Mouse (Mus musculus) gastrocnemius, adult 18-20 months (tissue): Measurements from ENCODE around the gene Ldhb. TPM values are rescaled to one million over a fixed set of nuclear protein-coding genes. Genes with fewer than 3 reads are reported as not detected.

ENCODE experiments used
- total RNA-seq, 2 experiments: library from RNA; stranded (reverse); gene quantifications; 2 replicates each; pipeline ENCODE4 v1.2.3; 2021

The Ldhb gene
- total RNA-seq, 2 experiments from 2014 or later = 379 to 613 TPM

Other genes starting within 250 kb of the Ldhb start
- not detected for gene Iapp, start 209.5 kb downstream of the Ldhb start, total RNA-seq
- not detected for gene Slco1a5, start 185.0 kb downstream of the Ldhb start, total RNA-seq
- gene Pyroxd1, start 162.3 kb downstream of the Ldhb start, total RNA-seq = 1 to 10 TPM; 8.9 to 9.5 TPM
- 1 to 10 TPM; 4.9 to 5.2 TPM for gene Recql, start 120.9 kb downstream of the Ldhb start, total RNA-seq
- 10 to 100 TPM; 14.6 to 15.3 TPM for gene Golt1b, start 120.7 kb downstream of the Ldhb start, total RNA-seq
- not detected for gene Spx, start 94.5 kb downstream of the Ldhb start, total RNA-seq
- gene Gys2, start 34.8 kb downstream of the Ldhb start, total RNA-seq = under 1 TPM in 1 of 2 experiments, not detected in 1; 0.21 TPM
- 1 to 10 TPM; 4.3 to 7.4 TPM for gene Kcnj8, start 63.7 kb upstream of the Ldhb start, total RNA-seq
- 100 to 1,000 TPM; 120 to 132 TPM for gene Abcc9, start 194.4 kb upstream of the Ldhb start, total RNA-seq
- gene Cmas, start 248.7 kb upstream of the Ldhb start, total RNA-seq = 10 to 100 TPM; 27.0 to 30.1 TPM